Mouse (Mus musculus) limb, embryonic 15.5 days (tissue): Measurements from ENCODE around the gene Peg3. TPM values are rescaled to one million over a fixed set of nuclear protein-coding genes. Genes with fewer than 3 reads are reported as not detected.
A peak's percentile ranks its signal among the peaks of the same experiment; 100 is the strongest.

Experiments
- ATAC-seq: fragments of 200-750 bp; cut with Nextera tagmentation; 2 replicates; pipeline ENCODE4 v1.8.0; 2017; ENCODE audit warnings: low read depth, moderate TSS enrichment; ENCODE audit not compliant: insufficient number of reproducible peaks, low FRiP score, low TSS enrichment
- H3K27ac ChIP-seq: fragments of 300-500 bp; sonication (generic); 2 replicates; pipeline ENCODE4 v1.5.1; 2015; ENCODE audit warnings: moderate library complexity, mild to moderate bottlenecking, inconsistent platforms
- H3K27me3 ChIP-seq: fragments of 300-500 bp; sonication (generic); 2 replicates; pipeline ENCODE4 v1.6.1; 2015; ENCODE audit warnings: inconsistent platforms
- H3K36me3 ChIP-seq: fragments of 300-500 bp; sonication (generic); 2 replicates; pipeline ENCODE4 v1.6.1; 2015; ENCODE audit warnings: inconsistent platforms
- H3K4me1 ChIP-seq: fragments of 300-500 bp; sonication (generic); 2 replicates; pipeline ENCODE4 v1.6.1; 2015; ENCODE audit warnings: inconsistent platforms
- H3K4me2 ChIP-seq: fragments of 300-500 bp; sonication (generic); 2 replicates; pipeline ENCODE4 v1.6.1; 2015; ENCODE audit warnings: mild to moderate bottlenecking, inconsistent platforms
- H3K4me3 ChIP-seq: fragments of 300-500 bp; sonication (generic); 2 replicates; pipeline ENCODE4 v1.5.1; 2015; ENCODE audit warnings: mild to moderate bottlenecking, inconsistent platforms
- H3K9ac ChIP-seq: fragments of 300-500 bp; sonication (generic); 2 replicates; pipeline ENCODE4 v1.6.1; 2015; ENCODE audit warnings: inconsistent platforms
- H3K9me3 ChIP-seq: fragments of 300-500 bp; sonication (generic); 2 replicates; pipeline ENCODE4 v1.6.1; 2016; ENCODE audit warnings: inconsistent platforms
- WGBS: fragments of 180-500 bp; shearing (Covaris S2); methylation state at CpG from one replicate; pipeline ENCODE4 v1.1.7; 2015; 5-methylcytosine and 5-hydroxymethylcytosine counted together
- polyA plus RNA-seq: library from polyadenylated mRNA; unstranded; fragments of >200 nt; fragmentation: Nextera tagmentation; extraction: Ambion mirVana; gene quantifications from 2 replicates; pipeline ENCODE4 v1.2.1, GENCODE M21; 2015

Peg3 gene
- polyA plus RNA-seq, 1 experiment from 2014 or later, result 213 TPM

DNA sequence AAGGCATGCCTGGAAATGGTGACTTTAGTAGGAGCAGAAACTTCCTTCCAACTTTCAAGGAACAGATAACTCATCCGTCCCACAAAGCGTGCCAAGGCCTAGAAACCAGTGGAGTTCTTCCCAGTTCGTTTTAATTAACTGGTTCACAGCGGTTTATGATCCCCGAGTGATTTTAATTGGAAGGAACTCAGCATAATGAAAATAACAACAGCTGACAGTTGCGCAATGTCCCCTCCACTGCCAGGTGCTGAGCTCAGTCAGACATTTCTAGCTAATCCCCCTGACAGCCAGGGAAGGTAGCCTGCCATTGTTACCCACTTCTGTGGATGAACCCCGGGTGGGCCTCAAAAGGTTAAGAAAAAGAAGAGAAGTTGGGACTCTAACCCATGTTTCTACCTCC is 19.0 kb upstream of the Peg3 start:
- WGBS, result 34% methylated on average over 7 of the region's 7 CpGs
- peak overlapping the region; percentile 47 for H3K27ac ChIP-seq
- H3K9me3 ChIP-seq, result no peaks in the 10 kb centered on the region
- no peak overlapping the region for H3K9ac ChIP-seq
- no peaks in the 10 kb centered on the region for H3K27me3 ChIP-seq
- peaks cover 15% of the 10 kb centered on the region for H3K4me1 ChIP-seq
- peak; percentile 57; the same call in 1 of the 2 replicates for ATAC-seq
- no peak overlapping the region for H3K4me3 ChIP-seq
- H3K4me2 ChIP-seq, result no peak overlapping the region
- no peaks in the 10 kb centered on the region for H3K36me3 ChIP-seq

DNA sequence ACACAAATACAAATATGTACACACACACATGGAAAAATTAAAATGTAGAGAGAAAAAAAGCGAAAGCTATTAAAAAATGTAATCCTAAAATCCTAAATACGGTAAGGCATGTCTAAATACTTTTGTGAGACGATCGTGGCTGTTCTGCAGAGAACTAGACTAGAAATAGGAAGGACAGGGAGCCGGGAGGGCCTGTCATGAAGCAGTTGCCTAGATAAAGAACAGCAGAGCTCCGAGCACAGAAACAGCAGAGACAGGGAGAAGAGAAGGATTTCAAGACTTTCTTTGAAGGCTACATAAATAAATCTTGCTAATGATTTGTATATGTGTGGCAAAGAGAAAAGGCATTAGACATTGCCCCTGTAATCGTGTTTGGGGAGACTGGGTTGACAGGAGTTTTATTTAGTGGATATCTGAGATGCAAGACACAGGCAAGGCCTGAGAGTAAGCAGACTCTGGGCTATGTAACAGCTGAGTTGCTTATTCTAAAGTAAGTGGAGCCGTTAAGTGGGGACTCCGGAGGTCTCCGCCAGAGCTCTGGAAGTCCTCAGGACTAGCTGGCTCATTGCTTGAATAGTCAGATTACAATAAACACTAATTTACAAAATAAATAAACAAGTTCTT is 14.2 kb upstream of the Peg3 start:
- Histone ChIP-seq H3K36me3 (no peaks in the 10 kb centered on the region), H3K9me3 (no peaks in the 10 kb centered on the region), H3K4me3 (no peak overlapping the region), H3K4me2 (no peak overlapping the region), H3K27me3 (no peaks in the 10 kb centered on the region), H3K9ac (no peak overlapping the region), H3K27ac (no peak overlapping the region), H3K4me1 (peaks cover 7% of the 10 kb centered on the region; the same call in 1 of the 2 replicates)
- no peak for ATAC-seq
- WGBS, result 42% methylated on average over 10 of the region's 10 CpGs

DNA sequence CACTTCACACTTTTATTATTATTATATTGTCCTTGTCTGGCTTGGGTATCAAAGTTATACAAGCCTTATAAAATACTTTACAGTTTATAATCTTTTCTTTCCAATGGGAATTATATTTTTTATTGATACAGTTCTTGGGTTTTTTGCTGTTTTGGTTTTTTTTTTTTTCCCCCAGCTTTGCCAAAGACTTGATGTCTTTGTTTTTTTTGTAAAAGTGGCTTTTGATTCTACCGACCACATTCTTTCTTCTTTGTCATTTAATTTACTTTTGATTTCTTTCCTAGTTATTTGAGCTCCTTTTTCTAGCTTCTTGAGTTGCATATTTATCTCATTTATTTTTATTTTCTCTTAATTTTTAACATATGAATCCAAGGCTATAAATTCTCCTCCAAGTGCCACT is 5.8 kb upstream of the Peg3 start:
- no peak for ATAC-seq
- H3K27ac ChIP-seq, result peak overlapping the region; percentile 54; the same call in 1 of the 2 replicates
- H3K4me3 ChIP-seq, result no peak overlapping the region
- no peak overlapping the region for H3K9ac ChIP-seq
- WGBS, result 27% methylated on average over 1 of the region's 1 CpGs
- H3K9me3 ChIP-seq, result no peaks in the 10 kb centered on the region; the same call in 1 of the 2 replicates
- peaks cover 3% of the 10 kb centered on the region; the same call in 1 of the 2 replicates for H3K4me1 ChIP-seq
- no peak overlapping the region for H3K4me2 ChIP-seq
- no peaks in the 10 kb centered on the region for H3K27me3 ChIP-seq
- no peaks in the 10 kb centered on the region for H3K36me3 ChIP-seq

DNA sequence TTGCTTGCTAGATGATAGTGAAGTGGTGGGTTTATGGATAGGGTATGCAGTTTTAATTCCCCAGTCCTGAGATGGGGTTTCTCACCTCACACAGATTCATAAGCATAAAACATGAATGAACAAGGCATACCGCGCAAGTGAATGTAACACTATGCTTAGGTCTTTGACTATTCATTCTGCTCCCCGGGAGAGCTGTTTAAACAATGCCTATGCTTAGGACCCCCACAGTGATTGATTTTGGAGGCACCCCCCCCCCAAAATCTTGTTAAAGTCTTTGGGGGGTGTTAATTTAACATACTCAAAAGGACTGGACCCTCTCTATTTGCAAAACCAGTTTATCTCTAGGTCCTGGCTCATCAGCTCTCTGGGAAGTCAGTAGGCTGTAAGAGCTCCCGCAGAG is 1.7 kb upstream of the Peg3 start:
- Histone ChIP-seq H3K36me3 (peaks cover 4% of the 10 kb centered on the region; the same call in 1 of the 2 replicates), H3K27me3 (no peaks in the 10 kb centered on the region), H3K4me1 (peaks cover 7% of the 10 kb centered on the region; the same call in 1 of the 2 replicates), H3K9ac (no peak overlapping the region), H3K27ac (peak overlapping the region; percentile 55), H3K4me2 (peak overlapping the region; percentile 43), H3K9me3 (peaks cover 18% of the 10 kb centered on the region), H3K4me3 (peak overlapping the region; percentile 61)
- no peak for ATAC-seq
- 51% methylated on average over 4 of the region's 4 CpGs for WGBS

DNA sequence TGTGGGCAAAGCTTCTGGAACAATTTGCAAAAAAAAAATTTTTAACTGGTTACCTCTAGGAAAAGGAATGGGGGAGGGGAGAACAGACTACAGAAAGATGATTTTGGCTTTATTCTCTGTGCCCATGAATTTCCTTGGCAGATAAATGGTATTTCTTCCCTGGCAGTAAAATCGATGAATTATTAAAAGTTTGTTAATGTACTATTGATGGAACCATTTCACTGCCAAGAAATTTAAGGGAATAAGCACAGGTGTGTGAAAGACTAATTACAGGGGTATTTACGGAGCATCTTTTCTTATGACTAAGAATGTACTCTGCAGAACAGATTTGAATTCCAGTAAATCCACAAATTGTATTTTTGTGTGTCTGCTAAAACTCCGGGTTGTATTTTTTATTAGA is 1.1 kb upstream of the Peg3 start:
- Histone ChIP-seq H3K4me2 (peak overlapping the region; percentile 43; the same call in 1 of the 2 replicates), H3K4me1 (peaks cover 7% of the 10 kb centered on the region; the same call in 1 of the 2 replicates), H3K27me3 (no peaks in the 10 kb centered on the region), H3K27ac (no peak overlapping the region), H3K9ac (no peak overlapping the region), H3K4me3 (peak overlapping the region; percentile 61), H3K9me3 (peaks cover 18% of the 10 kb centered on the region), H3K36me3 (peaks cover 6% of the 10 kb centered on the region)
- no peak for ATAC-seq
- WGBS, result 39% methylated on average over 3 of the region's 3 CpGs

DNA sequence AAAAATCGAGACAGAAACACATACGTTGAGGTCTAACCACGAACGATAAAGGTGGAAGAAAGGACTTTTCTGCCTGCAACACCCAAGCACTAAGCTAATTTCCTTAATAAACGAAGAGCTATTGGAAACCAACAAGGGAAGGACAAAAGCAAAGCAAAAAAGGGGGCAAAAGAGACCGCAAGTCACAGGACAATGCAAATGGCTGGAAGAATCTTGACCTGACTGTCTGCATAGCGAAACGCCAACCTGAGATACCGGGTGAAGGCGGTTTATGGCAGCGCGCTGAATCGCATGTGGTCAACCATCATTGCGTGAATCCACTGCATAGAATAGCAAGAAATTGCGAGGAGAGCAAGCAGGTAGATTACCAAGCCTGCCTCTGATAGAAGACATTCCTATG is 570 bp upstream of the Peg3 start:
- Histone ChIP-seq H3K27ac (peak overlapping the region; percentile 82), H3K36me3 (peaks cover 11% of the 10 kb centered on the region), H3K4me1 (peaks cover 7% of the 10 kb centered on the region; the same call in 1 of the 2 replicates), H3K4me3 (peak overlapping the region; percentile 61), H3K9me3 (peaks cover 18% of the 10 kb centered on the region), H3K9ac (peak overlapping the region; percentile 23), H3K27me3 (no peaks in the 10 kb centered on the region), H3K4me2 (peak overlapping the region; percentile 43)
- ATAC-seq, result no peak
- 48% methylated on average over 15 of the region's 15 CpGs for WGBS

DNA sequence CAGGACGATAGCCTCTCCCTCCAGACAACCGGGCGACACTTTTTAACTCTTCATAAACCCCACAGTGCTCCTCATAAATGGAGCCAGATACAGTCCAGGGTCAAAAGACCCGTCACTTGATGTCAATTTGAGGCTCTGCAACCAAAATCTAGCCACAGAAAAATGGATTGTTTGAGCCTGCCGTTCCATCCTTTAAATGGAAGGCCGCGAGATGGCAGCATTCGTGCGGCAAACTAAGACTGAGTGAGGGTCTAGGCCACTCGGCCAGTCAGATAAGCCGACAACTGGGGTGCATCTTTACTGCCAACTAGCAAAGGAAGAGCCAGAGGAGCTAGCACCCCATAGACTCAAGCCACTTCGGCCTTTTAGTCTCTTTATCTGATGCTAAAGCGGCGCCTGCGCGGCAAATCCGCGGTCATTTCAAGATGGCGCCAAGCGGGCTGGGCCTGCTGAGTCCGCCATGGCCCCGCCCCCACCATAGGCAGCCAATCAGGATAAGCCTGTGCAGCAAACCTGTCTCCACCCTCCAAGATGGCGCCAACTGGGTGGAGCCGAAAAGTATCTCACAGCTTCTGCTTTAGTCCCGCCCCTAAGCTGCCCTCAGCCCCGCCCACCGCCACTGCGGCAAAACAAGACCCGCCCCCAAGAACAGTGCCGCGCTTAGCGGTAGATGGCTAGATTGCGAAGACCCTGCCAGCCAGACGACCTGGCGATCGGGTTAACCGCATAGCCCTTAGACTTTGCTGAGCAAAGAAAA is 992 bp downstream of the Peg3 start:
- H3K4me3 ChIP-seq, result peak overlapping the region; percentile 61
- H3K9me3 ChIP-seq, result peaks cover 18% of the 10 kb centered on the region
- H3K4me2 ChIP-seq, result peak overlapping the region; percentile 43
- 48% methylated on average over 37 of the region's 37 CpGs for WGBS
- peaks cover 22% of the 10 kb centered on the region for H3K36me3 ChIP-seq
- H3K9ac ChIP-seq, result peak overlapping the region; percentile 50
- no peaks in the 10 kb centered on the region for H3K27me3 ChIP-seq
- H3K27ac ChIP-seq, result peak overlapping the region; percentile 89
- 0 out of 2 replicates have a peak, but pooled peaks cover 7% of the 10 kb centered on the region for H3K4me1 ChIP-seq
- peak; percentile 70 for ATAC-seq

DNA sequence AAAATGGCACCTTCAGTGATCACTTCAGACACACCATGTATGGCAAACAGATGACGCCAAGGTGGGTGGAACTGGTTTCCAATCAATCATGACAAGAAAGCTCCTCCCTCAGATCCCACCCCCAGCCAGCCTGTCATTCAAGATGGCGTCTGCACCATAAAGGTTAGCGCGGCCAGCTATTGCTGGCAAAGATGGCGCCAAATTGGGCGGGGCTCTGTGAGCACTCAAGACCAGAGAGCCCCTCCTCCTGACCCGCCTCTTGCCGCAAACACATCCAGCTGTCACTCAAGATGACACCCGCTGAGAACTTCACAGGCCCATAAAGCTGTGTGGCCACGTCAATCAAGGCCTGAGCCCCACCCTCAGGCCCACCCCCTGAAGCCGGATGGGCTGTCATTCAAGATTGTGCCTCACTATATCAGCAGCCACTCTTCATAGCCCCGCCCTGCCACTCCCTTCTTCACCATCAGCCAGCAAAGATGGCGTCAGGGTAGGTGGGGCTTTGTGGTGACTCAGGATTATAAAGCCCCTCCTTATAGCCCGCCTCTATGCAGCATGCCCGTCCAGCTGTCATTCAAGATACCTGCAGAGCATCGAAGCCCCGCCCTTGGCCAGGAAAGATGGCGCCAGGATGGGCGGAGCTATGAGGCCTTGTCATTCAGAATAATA is 1.8 kb downstream of the Peg3 start:
- Histone ChIP-seq H3K36me3 (peaks cover 28% of the 10 kb centered on the region), H3K27ac (peak overlapping the region; percentile 88)

DNA sequence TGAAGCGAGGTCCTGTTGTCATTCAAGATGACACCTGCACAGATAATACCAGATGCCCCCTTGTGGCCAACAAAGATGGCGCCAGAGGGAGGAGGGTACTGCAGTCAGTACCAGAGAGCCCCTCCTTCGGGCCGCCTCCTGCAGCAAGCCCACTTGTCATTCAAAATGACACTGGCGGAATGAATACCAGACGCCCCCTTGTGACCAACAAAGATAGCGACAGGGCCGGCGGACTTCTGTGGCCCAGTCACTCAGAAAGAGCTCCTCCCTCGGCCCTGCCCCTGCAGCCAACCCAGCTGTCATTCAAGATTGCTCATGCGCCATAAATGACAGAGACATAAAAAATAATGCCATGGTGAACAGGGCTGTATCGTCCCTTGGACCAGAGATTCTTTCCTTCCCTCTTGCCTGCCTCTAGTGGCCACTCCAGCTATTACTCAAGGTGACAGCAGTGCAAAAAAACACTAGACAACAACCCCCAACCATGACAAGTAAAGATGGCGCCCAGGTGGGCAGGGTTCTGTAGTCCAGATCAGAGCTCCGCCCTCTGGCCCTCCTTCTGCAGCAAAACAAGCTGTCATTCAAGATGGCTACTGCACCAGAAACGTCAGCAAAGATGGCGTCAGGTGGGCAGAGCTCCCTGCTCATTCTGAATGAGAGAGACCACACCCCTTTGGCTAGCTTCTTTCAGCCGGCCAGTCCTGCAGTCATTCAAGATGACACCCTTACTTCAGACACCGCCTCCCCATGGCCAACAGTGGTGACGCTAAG is 2.7 kb downstream of the Peg3 start:
- Histone ChIP-seq H3K4me2 (peak overlapping the region; percentile 41), H3K27me3 (no peaks in the 10 kb centered on the region), H3K36me3 (peaks cover 35% of the 10 kb centered on the region), H3K4me3 (peak overlapping the region; percentile 61), H3K9ac (no peak overlapping the region), H3K27ac (peak overlapping the region; percentile 82), H3K4me1 (0 out of 2 replicates have a peak, but pooled peaks cover 7% of the 10 kb centered on the region), H3K9me3 (peaks cover 18% of the 10 kb centered on the region)
- 62% methylated on average over 19 of the region's 19 CpGs for WGBS
- peak; percentile 13 for ATAC-seq

More for the DNA sequence above, 1.8 kb downstream of the Peg3 start:
- Histone ChIP-seq H3K9ac (0 out of 2 replicates have a peak overlapping the region, but pooled peaks have one; percentile 33), H3K4me2 (peak overlapping the region; percentile 41), H3K4me3 (peak overlapping the region; percentile 61), H3K27me3 (no peaks in the 10 kb centered on the region), H3K9me3 (peaks cover 18% of the 10 kb centered on the region), H3K4me1 (0 out of 2 replicates have a peak, but pooled peaks cover 7% of the 10 kb centered on the region)
- 49% methylated on average over 19 of the region's 19 CpGs for WGBS
- ATAC-seq, result peak; percentile 88

DNA sequence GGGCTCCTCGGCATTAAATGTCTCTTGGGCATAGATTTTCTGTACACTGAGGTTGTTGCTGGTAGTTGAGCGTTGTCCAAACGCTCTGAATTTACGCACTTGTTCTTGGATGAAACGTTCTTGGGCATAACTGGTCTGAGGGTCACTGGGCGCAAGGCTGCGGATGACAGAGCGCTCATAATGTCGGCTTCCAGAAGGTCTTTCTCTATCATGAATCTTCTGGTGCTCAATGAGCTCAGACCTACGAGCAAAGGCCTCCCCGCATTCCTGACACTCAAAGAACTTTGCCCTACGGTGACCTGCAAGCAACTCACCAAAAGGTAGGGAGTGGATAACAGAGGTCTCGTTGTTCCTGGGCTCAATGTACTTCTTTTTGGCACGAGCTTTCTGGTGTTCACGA is 20.8 kb downstream of the Peg3 start:
- 94% methylated on average over 15 of the region's 15 CpGs for WGBS
- Histone ChIP-seq H3K27me3 (no peaks in the 10 kb centered on the region), H3K4me2 (no peak overlapping the region), H3K9me3 (no peaks in the 10 kb centered on the region), H3K9ac (no peak overlapping the region), H3K27ac (no peak overlapping the region), H3K4me3 (no peak overlapping the region), H3K4me1 (no peaks in the 10 kb centered on the region), H3K36me3 (peaks cover 65% of the 10 kb centered on the region)
- no peak for ATAC-seq

DNA sequence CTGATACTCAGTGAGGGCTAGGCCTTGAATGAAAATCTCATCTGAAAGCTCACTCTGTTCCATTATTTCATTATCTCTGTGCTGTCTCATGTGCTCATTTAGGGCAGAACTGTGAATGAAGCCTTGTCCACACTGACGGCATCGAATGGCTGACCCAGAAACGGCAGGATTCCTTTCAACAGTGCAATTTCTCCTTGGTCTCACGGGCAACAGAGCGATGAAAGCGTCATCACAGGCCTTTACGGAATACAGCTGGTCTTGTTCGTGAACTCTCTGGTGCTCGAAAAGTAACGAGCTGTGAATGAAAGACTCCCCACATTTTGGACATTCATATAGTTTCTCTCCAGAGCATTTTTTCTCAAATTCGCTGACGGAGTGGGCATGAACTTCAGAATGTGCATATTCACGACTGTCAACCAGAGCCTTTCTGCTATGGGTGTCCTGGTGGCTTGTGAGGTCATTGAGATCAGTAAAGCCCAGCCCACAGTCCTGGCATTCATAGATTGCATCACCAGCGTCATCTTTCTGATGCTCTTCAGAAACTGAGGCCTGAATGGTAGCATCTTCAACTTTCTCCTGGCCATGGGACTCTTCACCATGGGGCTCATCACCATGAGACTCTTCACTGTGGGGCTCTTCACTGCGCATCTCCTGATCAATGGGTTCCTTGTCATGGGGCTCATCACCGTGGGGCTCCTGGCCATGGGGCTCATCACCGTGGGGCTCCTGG is 21.6 kb downstream of the Peg3 start:
- Histone ChIP-seq H3K4me2 (no peak overlapping the region), H3K4me3 (no peak overlapping the region), H3K4me1 (no peaks in the 10 kb centered on the region), H3K27me3 (no peaks in the 10 kb centered on the region), H3K9me3 (no peaks in the 10 kb centered on the region), H3K27ac (no peak overlapping the region), H3K36me3 (peaks cover 65% of the 10 kb centered on the region), H3K9ac (no peak overlapping the region)
- 82% methylated on average over 17 of the region's 17 CpGs for WGBS
- ATAC-seq, result no peak
